Mouse (Mus musculus) NIH3T3 (cell line): ENCODE measurements around the gene Vmn1r208.
"Not testable (repeated sequence)": the region's sequence is repeated elsewhere in the genome, so short reads cannot be mapped to it uniquely, and the experiment has no call there.

ENCODE experiments used
- DNase-seq: peaks from one replicate; pipeline ENCODE4 v3.0.0-alpha.2; 2012; ENCODE audit warnings: low read depth

Vmn1r208 gene

DNA sequence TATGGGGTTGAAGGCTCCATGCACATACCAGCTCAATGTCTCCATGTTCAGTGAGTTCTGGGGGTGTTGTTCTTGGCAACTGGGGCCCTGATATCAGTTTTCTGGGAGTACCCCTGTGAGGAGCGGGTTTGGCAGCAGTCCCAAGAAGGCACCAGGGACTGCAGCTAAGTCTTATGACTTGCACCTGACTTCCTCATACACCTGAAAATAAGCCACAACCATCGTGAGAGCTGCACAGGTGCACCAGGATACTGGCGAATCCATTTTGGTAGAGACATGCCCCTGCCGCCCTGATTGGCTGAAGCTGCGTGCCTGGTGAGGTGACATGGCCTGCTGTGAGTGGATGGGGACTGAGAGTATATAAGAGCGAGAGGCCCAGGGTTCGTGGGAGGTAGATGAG is at the start of gene Vmn1r208:
Gene Vmn1r208, minus strand, starts transcription at position 101 of the 400 bp plus-strand sequence.
- DNase-seq, result not testable (repeated sequence)

DNA sequence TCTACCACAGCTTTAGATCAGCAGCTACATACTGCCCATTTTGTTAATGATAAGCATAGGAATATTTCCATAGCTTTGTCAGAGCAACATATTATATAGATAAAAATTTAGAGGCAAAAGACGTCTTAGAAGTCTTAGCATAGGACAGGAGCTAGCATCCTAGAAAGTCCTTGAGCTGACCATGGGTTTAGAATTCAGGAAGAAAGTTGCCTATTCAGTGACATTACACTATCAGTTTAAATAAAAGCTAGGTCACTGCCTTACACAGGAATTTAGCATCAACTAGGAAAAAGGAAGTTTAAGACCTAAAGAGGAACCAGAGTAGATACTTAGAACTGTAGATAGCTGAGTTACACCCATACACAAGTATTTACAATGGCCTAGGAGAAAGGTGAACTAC is 44.4 kb upstream of the Vmn1r208 start:
- not testable (repeated sequence) for DNase-seq

DNA sequence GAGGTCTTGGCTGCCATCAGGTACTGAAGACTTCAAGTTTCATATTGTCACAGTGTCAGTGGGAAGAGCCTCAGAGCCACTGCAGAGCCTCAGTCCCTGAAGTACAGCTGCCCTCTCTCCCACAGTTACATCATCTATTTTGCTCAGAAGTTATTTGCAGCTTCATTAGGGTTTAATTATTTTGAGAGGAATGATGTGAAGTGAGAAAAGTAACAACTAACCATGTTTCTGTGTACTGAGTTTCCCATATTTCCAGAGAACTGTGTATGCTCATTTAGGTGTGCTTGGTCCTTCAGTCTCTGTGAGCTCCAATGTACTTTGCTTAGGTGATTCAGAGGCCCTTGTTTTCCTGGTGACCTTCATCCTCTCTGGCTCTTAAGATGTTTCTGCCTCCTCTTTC is 32.4 kb upstream of the Vmn1r208 start, which contains the start of gene Vmn1r209:
Gene Vmn1r209, minus strand, starts transcription at position 101 of the 400 bp plus-strand sequence.
- not testable (repeated sequence) for DNase-seq

DNA sequence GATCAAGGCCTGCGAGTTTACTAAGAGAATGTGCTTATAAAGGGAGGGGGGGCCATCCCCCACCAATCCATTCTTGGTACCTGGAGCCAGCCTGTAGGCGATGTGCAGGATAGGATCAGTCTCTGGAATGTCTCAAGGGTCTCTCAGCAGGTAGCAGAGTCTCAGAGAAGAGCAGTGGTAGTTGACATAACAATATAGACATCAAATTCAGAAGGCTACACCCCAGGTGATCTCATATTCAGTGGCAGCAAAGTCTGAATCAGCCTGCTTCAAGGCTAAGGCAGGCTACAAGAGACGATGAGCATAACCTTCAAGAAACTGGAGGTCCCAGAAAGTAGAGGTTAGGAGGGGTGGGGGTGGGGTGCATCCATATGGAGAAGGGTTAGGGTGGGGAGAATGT is 10.9 kb upstream of the Vmn1r208 start:
- not testable (repeated sequence) for DNase-seq

DNA sequence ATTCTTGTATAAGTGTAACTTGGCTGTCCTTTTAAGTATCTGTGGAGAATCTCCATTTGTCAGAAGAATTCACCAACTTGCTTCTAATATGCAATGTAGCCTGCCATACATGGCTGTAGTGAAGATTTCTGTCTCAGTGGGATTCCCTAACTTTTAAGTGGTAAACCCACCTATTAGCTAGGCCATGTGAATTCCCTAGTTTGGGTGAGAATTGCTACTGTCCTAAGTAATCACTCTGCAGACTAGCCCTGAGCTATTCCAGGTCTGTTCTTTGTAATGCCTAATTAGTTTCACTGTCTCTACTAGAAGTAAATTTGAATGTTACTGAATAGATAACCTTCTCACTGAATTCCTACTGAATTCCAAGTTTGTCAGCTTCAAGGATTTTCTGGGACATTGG is 7.0 kb upstream of the Vmn1r208 start:
- DNase-seq, result not testable (repeated sequence)

DNA sequence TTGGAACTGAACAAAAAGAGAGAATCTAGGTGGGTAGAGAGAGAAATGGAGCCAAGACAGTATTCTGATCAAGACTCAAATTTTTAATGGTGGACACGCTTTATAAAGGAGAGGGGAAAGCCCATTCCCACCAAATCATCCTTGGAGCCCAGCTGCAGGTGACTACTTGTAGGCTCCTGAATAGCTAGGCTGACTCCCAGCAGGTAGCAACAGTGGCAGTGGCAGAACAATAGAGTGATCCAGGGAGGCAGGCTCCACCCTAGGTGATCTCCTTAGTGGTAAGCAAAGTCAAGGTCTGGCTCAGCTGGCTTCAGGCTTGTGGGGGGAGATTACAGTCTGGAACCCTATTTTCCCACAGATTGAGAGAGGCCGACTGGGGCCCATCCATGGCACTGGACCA is 5.6 kb downstream of the Vmn1r208 start:
- not testable (repeated sequence) for DNase-seq

DNA sequence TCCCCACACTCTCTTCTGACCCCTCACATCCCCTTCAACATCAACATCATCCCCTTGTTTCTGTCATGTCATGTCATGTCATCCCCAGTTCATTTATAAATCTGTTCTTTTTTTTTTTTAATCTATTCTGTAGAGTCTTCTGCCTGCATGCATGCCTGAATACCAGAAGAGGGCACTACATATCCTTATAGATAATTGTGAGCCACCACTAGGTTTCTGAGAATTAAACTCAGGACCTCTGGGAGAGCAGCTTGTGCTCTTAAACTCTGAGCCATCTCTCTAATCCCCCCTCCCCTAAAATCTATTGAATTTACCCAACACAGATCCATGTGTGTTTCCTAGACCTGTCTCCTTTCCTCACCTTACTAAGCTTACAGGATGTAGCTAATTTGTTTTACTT is 29.7 kb downstream of the Vmn1r208 start:
- no peak for DNase-seq

DNA sequence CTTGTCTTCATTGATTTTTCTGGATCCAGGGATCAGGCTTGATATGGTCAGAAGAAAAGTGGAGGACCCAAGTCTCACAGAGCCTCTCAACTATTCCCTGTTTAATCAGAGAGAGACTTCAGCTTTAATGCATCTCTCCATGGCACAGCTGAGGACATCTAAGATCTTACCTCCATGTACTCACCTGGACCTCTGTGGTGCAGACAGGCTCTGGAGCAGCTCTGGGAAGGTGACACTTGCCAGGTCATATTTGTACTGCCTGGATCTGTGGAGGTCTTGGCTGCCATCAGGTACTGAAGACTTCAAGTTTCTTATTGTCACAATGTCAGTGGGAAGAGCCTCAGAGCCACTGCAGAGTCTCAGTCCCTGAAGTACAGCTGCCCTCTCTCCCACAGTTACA is 47.7 kb downstream of the Vmn1r208 start, which contains the start of gene Vmn1r207-ps:
Gene Vmn1r207-ps, minus strand, starts transcription at position 101 of the 400 bp plus-strand sequence.
- not testable (repeated sequence) for DNase-seq
